Mouse (Mus musculus) liver, embryonic 12.5 days (tissue): ENCODE results near the gene Zbtb17. TPM values are rescaled to one million over a fixed set of nuclear protein-coding genes. Genes with fewer than 3 reads are reported as not detected.

Source experiments
- ATAC-seq: fragments of 200-750 bp; cut with Nextera tagmentation; 2 replicates; pipeline ENCODE4 v1.8.0; 2017; ENCODE audit warnings: moderate number of reproducible peaks, mild to moderate bottlenecking, moderate library complexity
- H3K27ac ChIP-seq: fragments of 300-500 bp; sonication (generic); 2 replicates; pipeline ENCODE4 v1.5.1; 2016; ENCODE audit warnings: mild to moderate bottlenecking
- H3K27me3 ChIP-seq: fragments of 300-500 bp; sonication (generic); replicated peaks from 2 replicates; pipeline ENCODE4 v1.6.1; 2016; ENCODE audit warnings: mild to moderate bottlenecking, moderate library complexity
- H3K36me3 ChIP-seq: fragments of 300-500 bp; sonication (generic); 2 replicates; pipeline ENCODE4 v1.6.1; 2016; ENCODE audit warnings: mild to moderate bottlenecking, moderate library complexity
- H3K4me1 ChIP-seq: fragments of 300-500 bp; sonication (generic); 2 replicates; pipeline ENCODE4 v1.6.1; 2016
- H3K4me2 ChIP-seq: fragments of 300-500 bp; sonication (generic); 2 replicates; pipeline ENCODE4 v1.6.1; 2016; ENCODE audit warnings: mild to moderate bottlenecking, moderate library complexity
- H3K4me3 ChIP-seq: fragments of 300-500 bp; sonication (generic); 2 replicates; pipeline ENCODE4 v1.5.1; 2016; ENCODE audit warnings: mild to moderate bottlenecking, moderate library complexity
- H3K9ac ChIP-seq: fragments of 300-500 bp; sonication (generic); 2 replicates; pipeline ENCODE4 v1.6.1; 2016; ENCODE audit warnings: mild to moderate bottlenecking, moderate library complexity
- H3K9me3 ChIP-seq: fragments of 300-500 bp; sonication (generic); replicated peaks from 2 replicates; pipeline ENCODE4 v1.6.1; 2016; ENCODE audit warnings: mild to moderate bottlenecking, moderate library complexity
- WGBS: fragments of 180-500 bp; shearing (Covaris S2); methylation state at CpG from one replicate; pipeline ENCODE4 v1.1.7; 2016; ENCODE audit not compliant: insufficient replicate concordance; 5-methylcytosine and 5-hydroxymethylcytosine counted together
- polyA plus RNA-seq: library from polyadenylated mRNA; unstranded; fragments of >200 nt; fragmentation: Nextera tagmentation; extraction: Ambion mirVana; gene quantifications from 2 replicates; pipeline ENCODE4 v1.2.1, GENCODE M21; 2016

Zbtb17 gene
- polyA plus RNA-seq, 1 experiment from 2014 or later: 16.8 TPM

- Histone ChIP-seq H3K36me3 (peaks cover 100% of the 10 kb centered on the region), H3K27ac (no peak overlapping the region), H3K4me2 (no peak overlapping the region), H3K9ac (no peak overlapping the region), H3K4me3 (no peak overlapping the region), H3K9me3 (peaks cover 48% of the 10 kb centered on the region), H3K4me1 (no peaks in the 10 kb centered on the region), H3K27me3 (no peaks in the 10 kb centered on the region)
- ATAC-seq: no peak
- WGBS: 93% methylated on average over 8 of the region's 8 CpGs
These were observed 35.0 kb downstream of the Zbtb17 start for GRCm38 (mm10) chr4:141479411-141479810.

- 80% methylated on average over 11 of the region's 11 CpGs for WGBS
- no peaks in the 10 kb centered on the region for H3K27me3 ChIP-seq
- peaks cover 100% of the 10 kb centered on the region for H3K36me3 ChIP-seq
These were observed 39.6 kb downstream of the Zbtb17 start for GRCm38 (mm10) chr4:141484071-141484470.

GRCm38 (mm10) chr4:141487581-141487980, 43.1 kb downstream of the Zbtb17 start:
- H3K4me2 ChIP-seq: no peak overlapping the region
- H3K9me3 ChIP-seq: no peaks in the 10 kb centered on the region
- H3K9ac ChIP-seq: no peak overlapping the region
- H3K27ac ChIP-seq: no peak overlapping the region
- H3K4me3 ChIP-seq: no peak overlapping the region
- ATAC-seq: no peak
- no peaks in the 10 kb centered on the region for H3K4me1 ChIP-seq
- peaks cover 100% of the 10 kb centered on the region for H3K36me3 ChIP-seq
- 91% methylated on average over 11 of the region's 11 CpGs for WGBS
- no peaks in the 10 kb centered on the region for H3K27me3 ChIP-seq

More at GRCm38 (mm10) chr4:141484071-141484470, 39.6 kb downstream of the Zbtb17 start:
- Histone ChIP-seq H3K4me2 (no peak overlapping the region), H3K9ac (no peak overlapping the region), H3K27ac (no peak overlapping the region), H3K4me1 (no peaks in the 10 kb centered on the region), H3K9me3 (peaks cover 4% of the 10 kb centered on the region; the same call in 1 of the 2 replicates), H3K4me3 (no peak overlapping the region)
- ATAC-seq: no peak

DNA sequence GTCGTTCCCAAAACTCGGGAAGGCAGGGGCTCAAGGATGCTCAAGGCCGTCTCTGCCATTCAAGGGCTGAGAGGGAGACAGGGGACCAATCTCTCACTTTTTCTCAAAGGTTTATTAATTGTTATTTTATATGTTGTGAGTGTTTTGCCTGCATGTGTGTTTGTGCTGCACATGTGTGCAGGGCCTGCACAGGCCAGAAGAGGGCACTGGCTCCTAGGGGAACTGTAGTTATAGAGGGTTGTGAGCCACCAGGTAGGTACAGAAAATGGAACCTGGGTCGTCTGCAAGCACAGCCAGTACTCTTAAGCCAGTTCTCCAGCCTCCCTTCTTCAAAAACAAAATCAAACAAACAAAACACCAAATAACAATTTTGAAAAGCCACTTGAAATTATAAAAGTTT, 44.2 kb downstream of the Zbtb17 start:
- Histone ChIP-seq H3K27me3 (no peaks in the 10 kb centered on the region), H3K9ac (no peak overlapping the region), H3K4me1 (no peaks in the 10 kb centered on the region), H3K4me3 (no peak overlapping the region), H3K9me3 (no peaks in the 10 kb centered on the region), H3K4me2 (no peak overlapping the region), H3K27ac (no peak overlapping the region), H3K36me3 (peaks cover 100% of the 10 kb centered on the region)
- WGBS: 88% methylated on average over 4 of the region's 4 CpGs
- ATAC-seq: no peak

- 70% methylated on average over 4 of the region's 4 CpGs for WGBS
- Histone ChIP-seq H3K4me1 (peaks cover 16% of the 10 kb centered on the region), H3K27ac (no peak overlapping the region), H3K9me3 (no peaks in the 10 kb centered on the region), H3K36me3 (peaks cover 34% of the 10 kb centered on the region), H3K27me3 (no peaks in the 10 kb centered on the region), H3K4me2 (no peak overlapping the region), H3K9ac (no peak overlapping the region), H3K4me3 (no peak overlapping the region)
- ATAC-seq: no peak
These were observed 56.2 kb downstream of the Zbtb17 start for GRCm38 (mm10) chr4:141500637-141501036.

GRCm38 (mm10) chr4:141501058-141501457, 56.6 kb downstream of the Zbtb17 start:
- H3K27me3 ChIP-seq: no peaks in the 10 kb centered on the region
- no peak overlapping the region for H3K4me3 ChIP-seq
- H3K9me3 ChIP-seq: no peaks in the 10 kb centered on the region
- peaks cover 32% of the 10 kb centered on the region for H3K36me3 ChIP-seq
- peaks cover 16% of the 10 kb centered on the region for H3K4me1 ChIP-seq
- H3K9ac ChIP-seq: no peak overlapping the region
- WGBS: 75% methylated on average over 5 of the region's 5 CpGs
- no peak overlapping the region for H3K4me2 ChIP-seq
- ATAC-seq: no peak
- H3K27ac ChIP-seq: no peak overlapping the region

- no peak overlapping the region for H3K4me2 ChIP-seq
- no peak overlapping the region for H3K4me3 ChIP-seq
- 82% methylated on average over 5 of the region's 5 CpGs for WGBS
- no peaks in the 10 kb centered on the region for H3K9me3 ChIP-seq
- H3K36me3 ChIP-seq: peaks cover 23% of the 10 kb centered on the region
- H3K27me3 ChIP-seq: no peaks in the 10 kb centered on the region
- peaks cover 30% of the 10 kb centered on the region for H3K4me1 ChIP-seq
- ATAC-seq: no peak
- H3K27ac ChIP-seq: no peak overlapping the region
- H3K9ac ChIP-seq: no peak overlapping the region
These were observed 58.3 kb downstream of the Zbtb17 start for GRCm38 (mm10) chr4:141502723-141503122.

GRCm38 (mm10) chr4:141504471-141504870, 60.0 kb downstream of the Zbtb17 start:
- no peak overlapping the region for H3K4me3 ChIP-seq
- 93% methylated on average over 4 of the region's 4 CpGs for WGBS
- H3K27me3 ChIP-seq: no peaks in the 10 kb centered on the region
- no peaks in the 10 kb centered on the region for H3K9me3 ChIP-seq
- H3K4me1 ChIP-seq: peaks cover 30% of the 10 kb centered on the region
- no peak overlapping the region for H3K9ac ChIP-seq
- no peak overlapping the region for H3K27ac ChIP-seq
- no peak overlapping the region for H3K4me2 ChIP-seq
- peaks cover 23% of the 10 kb centered on the region for H3K36me3 ChIP-seq
- no peak for ATAC-seq

- ATAC-seq: no peak; the same call in 1 of the 2 replicates
- Histone ChIP-seq H3K4me2 (no peak overlapping the region), H3K9me3 (no peaks in the 10 kb centered on the region), H3K4me1 (peaks cover 34% of the 10 kb centered on the region), H3K4me3 (no peak overlapping the region), H3K27me3 (no peaks in the 10 kb centered on the region), H3K36me3 (peaks cover 13% of the 10 kb centered on the region), H3K9ac (no peak overlapping the region), H3K27ac (no peak overlapping the region)
- 91% methylated on average over 11 of the region's 11 CpGs for WGBS
These were observed 61.4 kb downstream of the Zbtb17 start for GRCm38 (mm10) chr4:141505810-141506209.

GRCm38 (mm10) chr4:141506352-141506751, 61.9 kb downstream of the Zbtb17 start:
- peak; percentile 56 for ATAC-seq
- Histone ChIP-seq H3K4me1 (peaks cover 34% of the 10 kb centered on the region), H3K27ac (0 out of 2 replicates have a peak overlapping the region, but pooled peaks have one; percentile 14), H3K9ac (no peak overlapping the region), H3K4me3 (no peak overlapping the region; the same call in 1 of the 2 replicates), H3K4me2 (no peak overlapping the region), H3K27me3 (no peaks in the 10 kb centered on the region), H3K36me3 (peaks cover 18% of the 10 kb centered on the region), H3K9me3 (no peaks in the 10 kb centered on the region)
- WGBS: 68% methylated on average over 10 of the region's 10 CpGs

GRCm38 (mm10) chr4:141506893-141507292, 62.4 kb downstream of the Zbtb17 start:
- Histone ChIP-seq H3K27me3 (no peaks in the 10 kb centered on the region), H3K4me2 (no peak overlapping the region), H3K9ac (no peak overlapping the region), H3K4me1 (peaks cover 33% of the 10 kb centered on the region), H3K27ac (peak overlapping the region; percentile 31; the same call in 1 of the 2 replicates), H3K36me3 (peaks cover 16% of the 10 kb centered on the region), H3K4me3 (no peak overlapping the region), H3K9me3 (no peaks in the 10 kb centered on the region)
- 76% methylated on average over 10 of the region's 10 CpGs for WGBS
- no peak for ATAC-seq

GRCm38 (mm10) chr4:141510457-141510856, 66.0 kb downstream of the Zbtb17 start:
- Histone ChIP-seq H3K4me1 (peaks cover 55% of the 10 kb centered on the region), H3K9ac (no peak overlapping the region), H3K9me3 (no peaks in the 10 kb centered on the region), H3K27me3 (no peaks in the 10 kb centered on the region), H3K27ac (no peak overlapping the region), H3K36me3 (peaks cover 32% of the 10 kb centered on the region), H3K4me2 (no peak overlapping the region), H3K4me3 (no peak overlapping the region)
- ATAC-seq: no peak
- WGBS: 66% methylated on average over 13 of the region's 13 CpGs

- peaks cover 49% of the 10 kb centered on the region for H3K4me1 ChIP-seq
- no peak overlapping the region for H3K4me2 ChIP-seq
- no peak overlapping the region for H3K4me3 ChIP-seq
- no peak overlapping the region for H3K9ac ChIP-seq
- H3K27me3 ChIP-seq: no peaks in the 10 kb centered on the region
- no peaks in the 10 kb centered on the region for H3K9me3 ChIP-seq
- ATAC-seq: no peak
- H3K36me3 ChIP-seq: peaks cover 49% of the 10 kb centered on the region
- no peak overlapping the region for H3K27ac ChIP-seq
- 66% methylated on average over 6 of the region's 6 CpGs for WGBS
These were observed 67.7 kb downstream of the Zbtb17 start for GRCm38 (mm10) chr4:141512145-141512544.
